Mouse (Mus musculus): Measurements from ENCODE around the gene Tmem52b.

GRCm38 (mm10) chr6:129542540-129542939, 30.2 kb downstream of the Tmem52b start:
- TF ChIP-seq CTCF (IDR thresholded peaks at IDR 0.05; ENCODE audit: low read depth, low read length) (no peak), POLR2A (IDR thresholded peaks at IDR 0.05; ENCODE audit: insufficient read depth, low read length) (no peak), EP300 (IDR thresholded peaks at IDR 0.05; ENCODE audit: insufficient read depth, low read depth, low read length) (no peak)

All from ES-Bruce4 (cell line).